Mouse (Mus musculus) left cerebral cortex, adult 2 months (tissue): ENCODE data around the gene Atf4. TPM values are rescaled to one million over a fixed set of nuclear protein-coding genes. Genes with fewer than 3 reads are reported as not detected.

Experiments used
- DNase-seq, 2 experiments: peaks; one replicate each; pipeline ENCODE4 v3.0.0; 2021 to 2022; ENCODE audit warnings: low spot score in 2 of 2, mixed read lengths in 1 of 2; ENCODE audit errors: extremely low spot score in 1 of 2
- H3K27ac ChIP-seq: fragments of 200-600 bp; 2 replicates; pipeline ENCODE4 v1.8.1; 2022
- H3K4me3 ChIP-seq: fragments of 200-600 bp; 2 replicates; pipeline ENCODE4 v1.8.1; 2022
- CTCF ChIP-seq: fragments of 200-600 bp; IDR thresholded peaks from 2 replicates; pipeline ENCODE4 v1.8.1; 2022; ENCODE audit warnings: antibody characterized with exemption, mild to moderate bottlenecking, moderate library complexity
- intact Hi-C: fragments of 180-260 bp; cut with DNase I; formaldehyde crosslinking; loops from one replicate; pipeline ENCODE4 v1.15.1; 2025
- total RNA-seq, 2 experiments: library from RNA; stranded (reverse); gene quantifications; 2 replicates each; pipeline ENCODE4 v1.2.3; 2021

The Atf4 gene
- total RNA-seq, 2 experiments from 2014 or later = 119 to 120 TPM

GRCm38 (mm10) chr15:80223751-80224150, 31.2 kb upstream of the Atf4 start:
- no peak overlapping the region for H3K27ac ChIP-seq
- intact Hi-C loops = loop anchor here (10.0 kb wide), 1 partner anchor 279 kb away; no protein-coding TSS in a partner anchor
- TF ChIP-seq CTCF = no peak
- DNase-seq = no peak
- no peak overlapping the region for H3K4me3 ChIP-seq

- TF ChIP-seq CTCF = peak; percentile 77
- Histone ChIP-seq H3K4me3 (no peak overlapping the region), H3K27ac (no peak overlapping the region)
- peak in 1 of 2 experiments; percentile 67 for DNase-seq
- intact Hi-C loops = loop anchor here (5.0 to 10.0 kb wide), 3 partner anchors 37 to 280 kb away; partner anchors contain the start of gene Rps19bp1
Observed at GRCm38 (mm10) chr15:80225208-80225607, 29.8 kb upstream of the Atf4 start.

DNA sequence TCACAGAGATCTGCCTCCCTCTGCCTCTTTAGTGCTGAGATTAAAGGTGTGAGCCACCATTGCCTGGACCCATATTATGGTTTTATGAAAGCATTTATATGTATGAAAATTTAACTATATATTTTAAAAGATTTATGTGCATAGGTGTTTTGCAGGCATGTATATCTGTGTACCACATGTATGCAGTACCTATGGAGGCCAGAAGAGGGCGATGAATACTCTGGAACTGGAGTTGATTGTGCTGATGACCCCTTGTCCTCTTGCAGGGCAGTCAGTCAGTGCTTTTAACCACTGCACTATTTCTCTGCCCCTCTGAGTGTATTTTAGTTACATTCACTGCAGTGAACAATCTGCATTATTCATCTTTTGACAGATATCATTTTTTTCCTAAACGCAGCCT, 29.2 kb upstream of the Atf4 start:
- intact Hi-C loops = loop anchor here (5.0 to 10.0 kb wide), 3 partner anchors 37 to 281 kb away; partner anchors contain the start of gene Rps19bp1
- Histone ChIP-seq H3K27ac (no peak overlapping the region), H3K4me3 (no peak overlapping the region)
- DNase-seq = no peak
- peak; percentile 59 for TF ChIP-seq CTCF

DNA sequence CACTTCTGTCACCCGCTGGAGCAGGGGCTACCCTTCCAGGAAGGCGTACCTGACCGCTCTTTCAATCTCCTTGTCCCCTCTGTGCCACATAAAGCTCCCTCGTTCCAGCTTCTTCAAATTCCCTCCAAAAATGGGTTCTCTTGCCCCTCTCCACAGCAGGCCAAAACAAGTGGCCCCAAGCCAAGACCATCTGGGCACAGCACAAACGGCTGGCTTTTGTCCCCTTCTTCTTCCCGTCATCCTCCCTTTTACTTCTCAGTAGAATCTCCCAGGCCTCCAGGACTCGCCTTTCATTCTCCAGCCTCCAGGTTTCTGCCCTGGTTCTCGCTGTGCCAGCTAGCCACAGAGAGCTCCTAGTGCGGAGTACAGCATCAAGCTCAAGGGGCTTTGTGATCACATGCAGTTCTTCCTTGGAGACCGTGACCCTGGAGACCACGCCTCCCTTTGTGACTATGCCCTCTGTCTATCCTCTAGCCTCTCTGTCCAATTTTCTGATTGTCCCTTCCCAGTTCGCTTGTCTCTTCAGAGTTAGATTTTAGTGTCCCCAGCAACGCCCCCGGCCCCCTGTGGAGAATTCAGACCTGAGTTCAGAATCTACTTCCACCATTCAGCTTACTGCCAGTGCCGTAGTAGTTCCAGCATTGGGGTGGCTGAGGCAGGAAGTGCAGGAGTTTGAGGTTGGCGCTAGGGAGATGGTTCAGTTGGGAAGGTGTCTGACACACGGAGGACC, 26.7 kb upstream of the Atf4 start:
- intact Hi-C loops = loop anchor here (1.0 to 10.0 kb wide), 4 partner anchors 34 to 283 kb away; partner anchors contain the start of gene Rps19bp1
- Histone ChIP-seq H3K4me3 (no peak overlapping the region), H3K27ac (no peak overlapping the region)
- TF ChIP-seq CTCF = no peak
- no peak for DNase-seq

DNA sequence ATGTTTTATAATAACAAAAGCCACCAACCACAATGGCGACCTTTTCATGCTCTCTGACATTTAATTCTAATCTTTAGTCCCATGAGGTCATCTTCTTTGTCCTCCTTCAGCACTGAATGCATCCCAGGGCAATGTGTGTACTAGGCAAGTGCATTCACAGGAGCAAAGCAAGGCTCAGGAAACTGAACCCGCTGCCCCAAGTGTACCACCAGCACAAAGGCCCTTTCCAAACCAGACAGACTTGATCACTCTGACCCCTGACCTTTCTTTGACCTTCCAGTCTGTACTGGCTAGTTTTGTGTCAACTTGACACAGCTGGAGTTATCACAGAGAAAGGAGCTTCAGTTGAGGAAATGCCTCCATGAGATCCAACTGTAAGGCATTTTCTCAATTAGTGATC, 22.7 kb upstream of the Atf4 start:
- DNase-seq = no peak
- intact Hi-C loops = no loop called here
- H3K4me3 ChIP-seq = no peak overlapping the region
- no peak for TF ChIP-seq CTCF
- no peak overlapping the region for H3K27ac ChIP-seq

DNA sequence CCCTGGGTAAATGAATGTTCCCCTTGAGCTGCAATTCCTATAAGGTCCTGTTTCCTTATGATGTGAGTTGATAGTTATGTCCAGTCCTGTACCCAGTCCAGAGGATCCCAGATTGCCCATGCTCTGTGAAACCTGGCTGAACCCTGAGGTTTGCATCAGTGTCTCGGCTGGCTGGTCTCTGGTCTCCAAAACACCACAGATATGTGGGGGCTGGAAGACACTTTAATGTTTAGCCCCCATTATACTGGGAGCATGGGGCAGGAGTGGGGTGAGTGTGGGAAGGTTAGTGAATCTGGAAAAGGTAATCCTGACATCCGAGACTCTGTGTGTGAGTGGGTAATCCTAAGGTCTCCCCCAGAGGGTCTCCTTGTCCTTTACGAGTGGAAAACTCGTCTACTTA, 21.9 kb upstream of the Atf4 start:
- Histone ChIP-seq H3K4me3 (no peak overlapping the region; the same call in 1 of the 2 replicates), H3K27ac (peak overlapping the region; percentile 87)
- intact Hi-C loops = no loop called here
- TF ChIP-seq CTCF = no peak
- DNase-seq = no peak

- Histone ChIP-seq H3K4me3 (peak within 1 kb of the TSS; percentile 100), H3K27ac (peak within 1 kb of the TSS; percentile 93)
- peak; percentile 98 for DNase-seq
- intact Hi-C loops = loop anchor here (2.0 kb wide), 1 partner anchor 21 kb away; the partner anchor contains the start of gene Atf4
- TF ChIP-seq CTCF = no peak; the same call in none of the 2 replicates
Observed at GRCm38 (mm10) chr15:80233733-80234509, 21.1 kb upstream of the Atf4 start, which contains the start of gene Mief1. Gene Mief1, plus strand, starts transcription at chr15:80234018.

DNA sequence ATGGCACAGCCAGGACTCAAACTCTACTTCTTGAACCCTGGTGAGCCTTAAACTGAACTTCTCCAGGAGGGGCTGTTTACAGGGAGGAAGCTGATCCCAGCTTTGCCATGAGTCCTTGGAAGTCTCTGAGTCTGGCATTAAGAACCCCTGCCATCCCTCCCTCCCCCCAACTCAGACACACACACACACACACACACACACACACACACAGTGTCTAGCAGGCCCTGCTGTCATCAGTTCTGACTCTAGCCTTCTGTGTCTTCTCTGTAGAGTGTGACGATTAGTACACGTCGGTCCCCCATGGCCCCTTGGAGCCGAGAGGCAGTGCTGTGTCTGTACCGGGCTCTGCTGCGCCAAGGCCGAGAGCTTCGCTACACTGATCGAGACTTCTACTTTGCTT, 19.4 kb upstream of the Atf4 start, which contains the start of gene AC140267.1:
Gene AC140267.1 (plus strand): TSS at position 301 of the 400 bp plus-strand sequence.
- peak within 1 kb of the TSS; percentile 100 for H3K4me3 ChIP-seq
- TF ChIP-seq CTCF = no peak
- intact Hi-C loops = loop anchor here (2.0 kb wide), 1 partner anchor 19 kb away; the partner anchor contains the start of gene Atf4
- DNase-seq = no peak
- H3K27ac ChIP-seq = no peak within 1 kb of the TSS

DNA sequence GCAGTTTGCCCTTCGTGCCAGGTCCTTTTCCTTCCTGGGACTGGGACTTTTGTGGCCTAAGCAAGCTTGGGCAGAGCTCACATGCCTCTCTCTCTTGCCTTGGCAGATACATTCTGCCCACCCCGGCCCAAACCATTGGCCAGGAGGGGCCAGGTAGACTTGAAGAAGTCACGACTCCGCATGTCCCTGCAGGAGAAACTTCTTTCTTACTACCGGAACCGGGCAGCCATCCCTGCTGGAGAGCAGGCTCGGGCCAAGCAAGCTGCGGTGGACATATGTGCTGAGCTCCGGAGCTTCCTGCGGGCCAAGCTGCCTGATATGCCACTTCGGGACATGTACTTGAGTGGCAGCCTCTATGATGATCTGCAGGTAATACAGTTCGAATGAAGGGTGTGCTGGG, 6.8 kb upstream of the Atf4 start:
- intact Hi-C loops = no loop called here
- DNase-seq = no peak
- no peak overlapping the region for H3K4me3 ChIP-seq
- H3K27ac ChIP-seq = no peak overlapping the region
- no peak for TF ChIP-seq CTCF

DNA sequence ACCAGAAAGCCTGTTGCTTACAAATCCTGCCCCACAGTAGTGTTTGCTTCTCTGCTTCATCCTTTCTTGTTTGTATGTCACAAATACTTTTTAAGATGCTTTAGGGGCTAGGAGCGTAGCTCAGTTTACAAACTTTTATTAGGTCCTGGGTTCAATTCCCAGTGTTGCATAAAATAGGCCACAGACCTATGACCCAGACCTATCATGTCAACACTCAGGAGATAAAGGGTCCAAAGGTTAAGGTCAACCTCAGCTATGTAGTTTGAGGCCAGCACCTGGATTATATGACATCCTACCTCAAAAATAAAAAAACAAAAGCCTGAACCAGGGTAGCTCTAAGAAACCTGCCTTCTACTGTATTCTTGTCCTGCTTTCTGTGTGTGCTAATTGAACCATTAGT, 6.4 kb upstream of the Atf4 start:
- no peak for TF ChIP-seq CTCF
- Histone ChIP-seq H3K4me3 (no peak overlapping the region), H3K27ac (no peak overlapping the region)
- no peak for DNase-seq
- intact Hi-C loops = no loop called here

- Histone ChIP-seq H3K4me3 (no peak overlapping the region), H3K27ac (no peak overlapping the region)
- intact Hi-C loops = no loop called here
- TF ChIP-seq CTCF = no peak
- no peak for DNase-seq
Observed at GRCm38 (mm10) chr15:80249672-80250071, 5.3 kb upstream of the Atf4 start.

DNA sequence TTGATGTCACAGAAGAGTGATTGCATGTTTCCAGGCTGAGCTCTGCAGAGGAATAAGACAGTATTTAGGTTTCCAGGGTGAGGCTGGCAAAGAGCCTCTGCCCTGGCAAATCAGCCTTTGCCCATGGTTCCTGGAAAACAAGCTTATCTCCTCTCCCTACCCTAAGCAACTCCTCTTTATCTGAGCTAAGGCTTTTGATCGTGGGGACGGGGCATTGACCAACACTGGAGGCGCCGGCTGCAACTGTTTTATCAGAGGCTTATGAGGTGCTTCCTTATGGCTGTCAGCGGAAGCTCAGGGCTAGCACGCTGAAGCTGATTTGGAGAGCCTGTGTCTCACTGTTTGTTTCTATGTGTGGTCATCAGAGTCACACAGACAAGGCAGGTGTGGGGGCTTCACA, 4.4 kb upstream of the Atf4 start:
- no peak for TF ChIP-seq CTCF
- DNase-seq = no peak
- intact Hi-C loops = no loop called here
- Histone ChIP-seq H3K4me3 (no peak overlapping the region), H3K27ac (no peak overlapping the region)
